Mouse (Mus musculus): ENCODE measurements around the gene Gm7271. TPM values are rescaled to one million over a fixed set of nuclear protein-coding genes. Genes with fewer than 3 reads are reported as not detected.

Gene Gm7271
- 1 to 10 TPM in 1 of 2 experiments, not detected in 1; 1.2 TPM for total RNA-seq (2021)

DNA sequence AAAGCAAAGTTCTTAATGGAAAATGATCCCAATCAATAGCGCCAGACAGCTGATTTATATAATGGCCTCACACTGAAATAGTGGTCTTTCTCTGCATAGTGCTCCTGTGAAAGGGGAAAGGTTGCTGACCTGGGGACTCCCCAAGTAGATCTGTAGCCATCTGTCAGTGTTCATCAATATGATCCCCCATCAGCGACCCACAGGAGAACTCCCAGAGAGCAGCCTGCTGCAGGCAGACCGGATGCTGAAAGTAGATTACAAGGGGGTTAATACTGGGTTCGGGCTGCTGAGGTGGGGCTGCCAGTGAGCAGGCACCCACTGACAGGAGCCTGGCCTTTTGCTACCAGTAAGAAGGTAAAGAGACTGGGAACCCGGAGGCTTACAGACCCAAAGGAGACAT is at the start of gene Gm7271:
Gene Gm7271 (plus strand): TSS at position 230 of the 400 bp plus-strand sequence.
- intact Hi-C loops (cut with DNase I), result no loop called here
- DNase-seq (ENCODE audit: low spot score in 2 of 2), result no peak

DNA sequence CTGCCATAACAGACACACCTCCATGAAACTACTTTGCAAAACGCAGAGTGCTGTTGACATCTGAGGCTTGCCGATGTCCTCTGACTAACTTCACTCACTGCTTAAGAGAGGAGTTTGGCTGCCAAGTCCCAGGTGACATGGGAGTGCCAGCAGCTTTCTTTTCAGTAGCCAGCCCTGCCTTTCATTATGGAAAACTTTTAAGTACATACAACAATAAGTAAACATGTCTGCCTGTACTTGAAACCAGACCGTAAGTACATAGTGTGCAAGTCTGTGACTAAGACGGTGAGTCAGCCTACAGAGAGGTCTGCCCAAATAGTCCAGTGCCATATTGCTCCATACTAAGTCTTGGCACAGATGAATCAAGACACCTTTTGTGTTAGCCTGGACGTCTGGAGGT is 46.7 kb upstream of the Gm7271 start:
- intact Hi-C loops (cut with DNase I), result no loop called here
- DNase-seq (ENCODE audit: low spot score in 2 of 2), result no peak

DNA sequence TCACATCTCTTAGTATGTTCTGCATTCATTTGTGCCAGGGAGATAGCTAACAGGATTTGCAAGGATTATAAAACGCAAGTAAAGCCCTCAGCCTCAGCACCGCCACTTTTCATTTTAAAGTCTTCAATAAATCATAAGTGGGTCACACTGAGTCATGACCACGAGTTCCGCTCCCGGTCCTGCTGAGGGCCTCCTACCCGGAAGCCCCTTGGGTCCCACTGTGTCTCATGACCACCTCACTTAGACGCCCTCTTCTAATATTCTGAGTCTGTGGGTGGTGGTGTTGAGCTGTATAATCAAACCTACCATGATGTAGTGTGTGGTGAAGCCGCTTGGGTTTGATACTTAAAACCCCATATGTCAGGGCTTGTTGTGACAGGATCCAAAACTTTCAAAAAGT is 46.1 kb upstream of the Gm7271 start:
- intact Hi-C loops (cut with DNase I), result no loop called here
- no peak for DNase-seq (ENCODE audit: low spot score in 2 of 2)

DNA sequence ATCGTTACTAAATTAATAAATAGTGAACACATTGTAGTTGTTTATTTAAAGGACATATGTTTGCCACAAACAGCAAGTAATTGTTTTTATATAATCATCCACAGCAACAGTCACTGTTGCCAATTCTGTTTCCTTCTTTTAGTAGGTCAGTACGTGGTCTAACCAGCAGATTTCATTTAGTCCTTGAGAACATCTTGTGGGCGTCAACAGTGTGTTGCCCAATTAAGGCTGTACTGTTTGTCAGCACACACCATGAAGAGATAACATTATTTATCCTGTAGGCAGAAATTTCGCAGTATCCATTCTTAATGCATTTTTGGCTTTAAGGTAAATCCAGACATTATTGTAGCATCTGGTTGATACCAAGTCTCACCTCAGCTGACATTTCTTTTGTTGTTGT is 42.4 kb upstream of the Gm7271 start:
- DNase-seq (ENCODE audit: low spot score in 2 of 2), result no peak
- intact Hi-C loops (cut with DNase I), result no loop called here

DNA sequence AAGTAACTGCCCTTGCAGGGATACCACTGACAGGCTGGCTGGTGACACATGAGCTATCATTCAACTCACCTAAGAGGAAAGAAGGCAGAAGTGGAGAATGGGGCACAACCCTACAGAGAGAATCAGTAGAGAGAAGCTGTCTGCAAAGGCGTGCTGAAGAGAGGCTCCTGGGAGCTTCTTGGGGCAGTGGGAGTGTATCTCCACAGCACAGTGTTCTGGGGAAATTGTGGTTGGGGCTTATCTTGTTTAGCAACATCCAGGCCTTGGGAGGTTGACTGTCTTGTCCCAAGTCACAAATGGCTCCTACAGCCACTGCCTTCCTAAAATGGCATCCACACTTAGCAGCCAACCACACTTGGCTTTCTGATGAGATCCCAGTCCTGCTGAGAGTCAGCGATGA is 8.9 kb upstream of the Gm7271 start:
- intact Hi-C loops (cut with DNase I), result no loop called here
- no peak for DNase-seq (ENCODE audit: low spot score in 2 of 2)

DNA sequence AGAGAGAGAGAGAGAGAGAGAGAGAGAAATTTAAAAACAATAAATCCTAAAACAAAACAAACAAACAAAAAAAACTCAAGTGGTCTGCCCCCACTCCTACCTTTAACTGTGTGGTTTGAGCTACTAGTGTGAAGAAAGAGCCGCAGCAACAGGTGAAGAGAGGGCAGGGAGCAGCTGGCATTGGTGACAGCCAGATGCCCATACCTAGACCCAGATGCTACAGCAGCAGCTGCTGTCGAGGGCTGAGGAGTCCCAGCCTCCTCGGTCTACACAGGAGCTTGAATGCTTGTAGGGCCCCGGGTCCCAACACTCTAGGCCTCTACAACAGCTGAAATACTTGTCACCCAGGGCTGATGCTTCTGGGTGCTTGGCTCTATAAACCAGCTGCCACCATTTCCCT is 7.0 kb upstream of the Gm7271 start:
- intact Hi-C loops (cut with DNase I), result no loop called here
- DNase-seq (ENCODE audit: low spot score in 2 of 2), result no peak

DNA sequence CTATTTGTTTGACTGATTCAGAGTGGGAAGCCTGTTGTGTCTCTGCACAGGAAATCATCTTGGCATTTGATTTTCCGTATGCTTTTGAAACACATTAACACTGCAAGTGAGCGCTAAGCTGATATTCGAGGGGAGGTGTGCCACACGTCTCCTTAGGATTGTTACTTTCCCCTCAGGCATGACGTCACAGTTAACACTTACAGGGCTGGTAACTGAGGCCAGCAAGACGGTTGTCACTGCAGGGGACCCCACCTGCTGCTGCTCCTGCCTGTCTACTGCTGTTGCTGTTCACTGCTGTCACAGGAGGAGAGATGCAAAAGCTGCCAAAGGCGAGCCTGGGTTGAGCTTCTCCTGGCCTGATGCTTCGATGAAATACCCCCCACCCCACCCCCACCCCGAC is 6.1 kb upstream of the Gm7271 start:
- intact Hi-C loops (cut with DNase I), result no loop called here
- DNase-seq (ENCODE audit: low spot score in 2 of 2), result no peak

DNA sequence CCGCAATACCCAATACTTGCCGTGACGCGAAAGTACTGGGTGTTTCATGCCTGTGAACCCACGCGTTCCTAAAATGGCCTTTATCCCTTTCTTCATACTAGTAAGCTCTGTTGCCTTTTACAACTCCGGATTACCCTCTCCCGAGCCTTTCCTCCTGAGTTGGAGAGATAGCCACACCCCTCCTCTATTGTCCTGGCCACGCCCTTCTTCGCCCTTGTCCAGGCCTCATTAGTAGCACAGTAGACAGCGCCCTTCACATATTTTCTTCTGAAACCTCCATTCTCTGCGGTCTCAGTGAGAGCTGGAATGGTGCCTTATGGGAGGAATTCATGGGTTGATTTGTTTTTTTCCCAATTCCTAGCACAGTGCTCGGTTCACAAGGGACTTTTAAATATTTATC is 11.3 kb downstream of the Gm7271 start:
- DNase-seq (ENCODE audit: low spot score in 2 of 2), result no peak
- intact Hi-C loops (cut with DNase I), result no loop called here

DNA sequence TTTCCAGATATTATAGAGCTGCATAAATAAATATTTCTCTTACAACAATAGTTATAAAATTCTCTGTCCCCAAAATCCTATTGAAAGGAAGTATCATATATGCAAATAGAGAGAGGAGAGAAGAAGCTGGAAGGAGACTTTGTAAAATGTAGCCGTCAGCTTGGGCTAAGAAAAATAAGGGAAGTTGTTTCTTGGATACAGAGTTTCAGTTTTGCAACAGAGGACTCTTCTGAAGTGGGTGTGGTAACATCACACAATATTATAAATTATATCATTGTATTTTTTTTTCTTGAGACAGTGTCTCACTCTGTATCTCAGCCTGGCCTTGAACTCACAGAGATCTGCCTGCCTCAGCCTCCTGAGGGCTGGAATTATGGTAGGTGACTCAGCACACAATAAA is 38.6 kb downstream of the Gm7271 start:
- intact Hi-C loops (cut with DNase I), result no loop called here
- no peak for DNase-seq (ENCODE audit: low spot score in 2 of 2)

DNA sequence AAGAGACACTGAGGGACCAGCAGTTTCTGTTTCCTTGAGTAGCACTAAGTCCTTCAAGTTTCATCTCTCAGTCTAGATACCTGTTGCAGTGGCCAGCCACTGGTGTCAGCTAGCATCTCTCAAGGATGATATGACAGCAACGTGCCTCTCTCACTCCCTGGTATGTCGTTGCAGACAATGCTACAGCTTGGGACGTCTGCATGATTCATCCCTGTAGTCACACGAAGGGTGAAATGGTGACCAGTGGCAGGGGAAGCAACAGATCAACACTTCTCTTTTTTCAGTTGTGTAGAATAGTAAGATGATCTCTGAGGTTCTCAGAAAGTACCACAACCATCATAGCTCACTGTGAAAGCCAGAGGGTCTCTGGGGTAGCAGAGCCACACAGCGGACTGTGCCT is 40.8 kb downstream of the Gm7271 start:
- intact Hi-C loops (cut with DNase I), result loop anchor here (5.0 kb wide), 1 partner anchor 102 kb away; no protein-coding TSS in a partner anchor
- no peak for DNase-seq (ENCODE audit: low spot score in 2 of 2)

DNA sequence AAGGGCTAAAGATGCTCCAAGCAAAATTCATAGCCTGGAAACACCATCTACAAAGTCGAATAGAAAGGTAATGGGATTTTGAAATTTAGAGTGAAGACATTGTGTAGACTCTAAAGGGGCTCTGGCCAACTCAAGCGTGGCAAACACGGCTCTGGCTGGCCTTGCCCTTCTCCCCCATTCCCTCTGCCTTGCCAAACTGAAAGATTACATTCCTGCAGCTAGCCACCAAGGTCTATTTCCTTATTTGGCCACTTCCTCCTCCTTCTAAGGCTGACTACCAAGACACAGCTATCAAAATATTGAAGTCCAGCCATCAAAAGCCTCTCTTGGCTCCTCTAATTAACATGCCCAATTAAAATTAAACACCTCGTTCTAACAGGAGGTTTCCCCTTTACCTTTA is 41.2 kb downstream of the Gm7271 start:
- no peak for DNase-seq (ENCODE audit: low spot score in 2 of 2)
- intact Hi-C loops (cut with DNase I), result loop anchor here (5.0 kb wide), 1 partner anchor 103 kb away; no protein-coding TSS in a partner anchor

DNA sequence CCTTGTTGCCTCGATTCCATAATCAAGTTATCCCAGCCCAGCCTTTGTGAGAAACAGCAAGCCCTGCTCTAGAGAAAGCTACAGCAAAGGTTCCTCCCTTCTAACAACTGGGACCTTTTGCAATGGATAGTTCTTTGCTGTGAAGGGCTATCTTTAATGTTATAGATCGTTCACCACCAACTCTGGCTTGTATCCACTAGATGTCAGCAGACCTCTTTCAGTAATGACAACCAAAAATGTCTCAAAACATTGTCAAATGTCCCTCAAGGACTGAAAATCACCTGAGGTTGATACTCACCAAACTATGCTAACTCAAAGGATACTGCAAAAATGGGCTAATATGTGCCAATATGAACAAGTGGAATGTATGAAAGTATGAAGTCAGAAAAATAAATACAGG is 42.0 kb downstream of the Gm7271 start:
- no peak for DNase-seq (ENCODE audit: low spot score in 2 of 2)
- intact Hi-C loops (cut with DNase I), result loop anchor here (5.0 kb wide), 1 partner anchor 104 kb away; no protein-coding TSS in a partner anchor

DNA sequence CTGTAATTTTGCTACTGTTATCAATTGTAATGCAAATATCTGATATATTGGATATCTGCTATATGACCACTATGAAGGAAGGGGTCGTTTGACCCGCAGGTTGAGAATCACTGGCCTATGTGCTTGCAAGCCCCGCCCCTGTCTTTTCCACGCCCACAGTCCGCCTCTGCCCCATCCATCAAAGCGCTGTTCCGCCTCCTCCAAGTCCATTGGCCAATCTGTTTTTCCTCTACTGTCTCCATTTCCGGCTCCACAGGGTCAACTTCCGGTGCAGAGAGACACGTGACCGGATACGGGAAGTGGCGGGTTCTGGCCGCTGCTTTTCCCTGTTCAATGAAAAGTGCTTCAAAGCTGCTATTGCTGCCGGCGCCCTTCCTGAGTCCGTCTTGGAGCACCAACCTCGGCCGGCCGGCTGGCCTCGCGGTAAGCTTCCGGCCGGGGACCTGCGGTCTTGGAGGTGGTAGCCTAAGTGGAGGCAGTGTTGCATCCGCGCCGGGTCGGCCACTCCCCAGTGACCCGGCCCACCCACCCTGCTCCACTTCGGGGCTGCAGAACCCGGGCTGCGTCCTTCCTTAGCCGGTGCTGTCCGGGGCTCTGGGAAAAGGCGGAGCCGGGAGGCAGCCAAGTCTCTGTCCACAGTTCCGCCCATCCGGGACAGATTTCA is 45.3 kb downstream of the Gm7271 start, which contains the start of gene Exoc1:
Gene Exoc1 (plus strand): TSS at position 272 of the 664 bp plus-strand sequence.
- peak; percentile 92 to 98 for DNase-seq (ENCODE audit: low spot score in 2 of 2)
- intact Hi-C loops (cut with DNase I), result loop anchor here (2.0 to 5.0 kb wide), 2 partner anchors 60 to 107 kb away; partner anchors contain the start of gene Cep135

DNA sequence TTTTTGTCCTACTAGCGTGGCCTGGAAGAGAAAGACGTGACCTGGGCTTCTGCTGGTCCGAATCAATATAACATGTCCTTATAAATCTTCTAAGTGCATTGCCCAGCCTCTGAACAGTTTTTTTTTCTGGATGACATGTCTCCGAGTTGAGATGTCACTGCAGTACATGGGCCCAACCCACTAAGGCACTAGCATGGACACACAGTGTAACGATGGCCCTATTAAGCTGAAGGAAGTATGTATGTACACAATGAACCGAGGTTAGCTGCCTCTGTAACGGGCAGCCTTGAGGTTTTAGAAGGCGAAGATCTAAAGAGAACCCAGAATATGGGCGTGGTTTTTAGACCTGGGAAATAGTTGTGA is 45.8 kb downstream of the Gm7271 start:
- DNase-seq (ENCODE audit: low spot score in 2 of 2), result no peak
- intact Hi-C loops (cut with DNase I), result loop anchor here (2.0 to 5.0 kb wide), 2 partner anchors 59 to 107 kb away; partner anchors contain the start of gene Cep135

DNA sequence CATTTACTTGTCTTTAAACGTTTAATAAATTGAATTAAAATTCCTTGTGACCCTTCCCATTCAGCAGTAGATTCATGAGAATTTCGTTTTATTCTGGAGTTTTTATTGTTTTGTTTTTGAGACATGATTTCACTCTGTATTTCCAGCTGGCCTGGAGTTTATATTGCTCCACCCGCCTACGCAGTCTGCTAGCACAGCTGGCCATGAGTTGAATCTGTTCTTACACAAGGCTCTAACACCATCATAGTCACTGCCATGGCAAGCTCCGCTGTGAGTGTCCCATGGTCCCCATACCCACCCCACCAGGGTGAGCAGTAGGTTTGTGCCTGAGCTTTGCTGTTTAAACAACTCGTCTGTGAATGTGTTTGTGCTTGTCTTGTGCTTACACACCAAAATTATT is 49.3 kb downstream of the Gm7271 start:
- no peak for DNase-seq (ENCODE audit: low spot score in 2 of 2)
- intact Hi-C loops (cut with DNase I), result no loop called here

DNA sequence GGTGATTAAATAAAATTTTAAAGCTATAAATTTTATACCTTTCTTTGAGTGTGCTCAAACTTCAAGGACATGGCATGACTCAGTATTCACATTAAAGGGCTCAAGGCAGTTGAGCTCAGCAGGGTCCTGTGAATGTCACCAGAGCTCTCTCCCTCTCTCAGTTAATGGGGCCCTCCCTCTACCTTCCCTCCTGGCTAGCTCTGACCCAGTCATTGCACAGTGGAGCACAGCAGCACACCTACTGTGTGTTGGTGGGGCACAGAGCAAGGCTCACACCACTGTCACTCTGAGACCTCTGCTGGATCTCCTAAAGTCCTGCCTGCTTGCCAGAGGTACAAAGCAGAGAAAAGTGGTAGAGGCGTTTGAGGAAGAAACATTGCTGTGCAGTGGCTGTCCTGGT is 52.4 kb downstream of the Gm7271 start:
- intact Hi-C loops (cut with DNase I), result no loop called here
- no peak for DNase-seq (ENCODE audit: low spot score in 2 of 2)

DNA sequence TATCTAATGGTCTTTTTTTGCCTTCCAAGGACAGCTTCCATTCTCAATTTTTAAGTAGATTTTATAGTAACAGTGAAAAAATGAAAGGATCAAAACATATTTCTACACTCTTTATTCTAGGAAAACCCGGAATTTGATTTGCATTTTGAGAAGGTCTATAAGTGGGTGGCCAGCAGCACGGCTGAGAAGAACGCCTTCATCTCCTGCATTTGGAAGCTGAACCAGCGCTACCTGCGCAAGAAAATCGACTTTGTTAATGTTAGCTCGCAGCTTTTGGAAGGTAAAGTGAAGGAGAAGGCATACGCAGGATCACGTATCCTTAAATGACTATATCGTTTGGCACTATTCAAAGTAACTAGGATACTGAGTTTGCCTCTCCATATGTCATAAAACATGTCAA is 53.7 kb downstream of the Gm7271 start:
- intact Hi-C loops (cut with DNase I), result no loop called here
- DNase-seq (ENCODE audit: low spot score in 2 of 2), result peak in 1 of 2 experiments; percentile 86

DNA sequence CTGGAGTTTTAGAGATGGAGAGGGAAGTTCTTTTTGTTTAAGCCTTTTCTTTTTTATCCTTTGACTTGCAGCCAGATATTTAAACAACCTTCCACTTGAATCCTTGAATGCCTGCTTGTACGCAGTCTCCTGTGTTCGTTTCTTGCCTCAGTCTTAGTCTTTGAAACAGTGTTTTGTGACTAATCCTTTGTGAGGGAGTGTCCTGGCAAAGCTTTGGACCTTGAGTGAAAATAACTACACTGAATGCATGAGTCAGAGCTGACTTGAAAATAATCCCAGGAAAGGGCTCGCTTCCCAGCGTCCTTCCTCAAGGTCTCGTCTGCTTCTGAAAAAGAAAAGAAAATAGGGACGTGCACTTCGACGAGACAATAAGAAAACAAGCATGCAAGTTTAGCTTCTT is 56.3 kb downstream of the Gm7271 start:
- intact Hi-C loops (cut with DNase I), result loop anchor here (5.0 to 10.0 kb wide), 3 partner anchors 235 to 678 kb away; partner anchors contain the start of genes Clock and Srd5a3
- DNase-seq (ENCODE audit: low spot score in 2 of 2), result peak; percentile 38 to 94

DNA sequence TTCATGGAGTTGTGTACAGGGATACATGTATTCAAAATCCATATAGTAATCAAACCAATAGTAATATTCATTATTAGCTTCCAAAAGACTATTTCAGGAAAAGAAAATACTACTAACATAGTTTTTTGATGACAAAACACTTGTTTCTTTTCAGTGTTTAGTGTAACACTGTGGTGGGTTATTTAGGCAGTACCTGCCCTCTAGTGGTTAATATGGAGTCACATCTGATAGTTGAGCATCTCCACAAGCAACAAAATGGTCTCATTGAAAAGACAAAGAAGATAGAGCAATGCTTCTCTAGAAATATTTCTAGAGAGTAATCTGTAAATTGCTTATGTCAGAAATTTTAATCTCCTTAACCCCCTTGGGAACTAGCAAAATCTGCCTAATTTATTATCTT is 57.0 kb downstream of the Gm7271 start:
- intact Hi-C loops (cut with DNase I), result loop anchor here (5.0 to 10.0 kb wide), 3 partner anchors 236 to 679 kb away; partner anchors contain the start of genes Clock and Srd5a3
- peak in 1 of 2 experiments; percentile 24 for DNase-seq (ENCODE audit: low spot score in 2 of 2)

DNA sequence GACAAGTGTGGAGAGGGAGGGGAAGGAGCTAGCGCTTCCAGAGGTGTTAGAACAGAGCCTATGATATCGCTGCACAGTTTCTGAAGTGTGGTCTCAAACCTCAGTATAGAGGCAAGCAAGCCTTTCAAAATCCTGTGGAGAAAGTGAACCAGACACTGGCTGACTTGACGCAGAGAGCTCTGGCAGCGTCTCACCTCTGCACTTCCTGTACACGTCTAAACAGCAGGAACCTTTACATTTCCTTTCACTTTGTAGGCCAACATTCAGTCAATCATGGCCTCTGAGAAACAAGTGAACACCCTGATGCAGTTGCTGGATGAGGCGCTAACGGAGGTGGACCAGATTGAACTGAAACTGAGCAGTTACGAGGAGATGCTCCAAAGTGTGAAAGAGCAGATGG is 59.4 kb downstream of the Gm7271 start:
- intact Hi-C loops (cut with DNase I), result loop anchor here (5.0 to 10.0 kb wide), 3 partner anchors 238 to 681 kb away; partner anchors contain the start of genes Clock and Srd5a3
- no peak for DNase-seq (ENCODE audit: low spot score in 2 of 2)

DNA sequence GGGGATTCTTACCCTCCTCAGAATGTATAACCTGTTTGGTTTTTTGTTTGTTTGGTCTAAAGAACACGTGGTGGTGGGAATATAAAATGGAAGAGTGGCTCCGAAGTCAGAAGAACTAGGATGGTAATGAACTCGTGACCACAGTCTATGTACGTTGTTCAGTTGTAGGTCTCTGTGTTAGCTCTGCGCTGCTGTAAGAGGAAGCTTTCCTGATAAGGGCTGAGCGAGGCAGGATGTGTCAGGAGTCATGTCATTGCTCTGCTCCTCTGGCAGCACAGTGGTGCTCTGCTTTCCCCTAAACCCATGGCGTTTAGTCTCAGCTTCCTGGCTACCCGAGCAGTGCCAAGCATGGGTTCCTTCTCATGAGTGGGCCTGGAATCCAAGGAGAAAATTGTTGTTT is 66.6 kb downstream of the Gm7271 start:
- intact Hi-C loops (cut with DNase I), result no loop called here
- DNase-seq (ENCODE audit: low spot score in 2 of 2), result no peak

Measured in left cerebral cortex, postnatal 25 days (tissue).